ENCODE assay signal across 8 mouse cellular contexts in genomic region chr10:84515512-84515950, GRCm38 (mm10). TPM values are rescaled to one million over a fixed set of nuclear protein-coding genes. Genes with fewer than 3 reads are reported as not detected.
DNase-seq lines count a peak whose midpoint lies in the region; ATAC-seq and TF ChIP-seq lines count a peak whose summit lies in the region.

No protein-coding gene starts in this region.

- 22% methylated on average over 3 of the region's 3 CpGs for WGBS in intestine, embryonic 16.5 days
- WGBS in spleen, adult 2 months, result 33% methylated on average over 3 of the region's 3 CpGs

- TF ChIP-seq POLR2A in spleen, adult 2 months (IDR thresholded peaks at IDR 0.05; ENCODE audit: low read depth, low read length), result no peak

- DNase-seq in urinary bladder, adult 18-20 months (ENCODE audit: low spot score in 2 of 2), result peak; percentile 57 to 62
- DNase-seq in urinary bladder, adult 2 months (ENCODE audit: low spot score), result no peak
- peak; percentile 75 to 85 for DNase-seq in cerebellum, postnatal 25 days
- peak; percentile 44 to 62 for DNase-seq in gastrocnemius, adult 8-10 months (ENCODE audit: low spot score in 2 of 2)
- DNase-seq in left cerebral cortex, postnatal 25 days (ENCODE audit: low spot score in 2 of 2), result peak; percentile 76 to 86
- DNase-seq in mesoderm, embryonic 11.5 days (ENCODE audit: low read depth, low spot score), result peak; percentile 85
- peak; percentile 63 to 75 for DNase-seq in spleen, adult 2 months (ENCODE audit: low read depth in 1 of 2, low spot score in 2 of 2)

- peak; percentile 34 for ATAC-seq in intestine, embryonic 16.5 days

- H3K4me1 ChIP-seq in intestine, embryonic 16.5 days (ENCODE audit: control insufficient read depth, insufficient read depth, low read length), result peaks cover 9% of the 10 kb centered on the region
- peaks cover 18% of the 10 kb centered on the region for H3K4me1 ChIP-seq in spleen, adult 2 months (ENCODE audit: control insufficient read depth, insufficient read depth, insufficient read length)

- no peak overlapping the region for H3K9ac ChIP-seq in intestine, embryonic 16.5 days (ENCODE audit: low read depth, low read length)

- H3K27ac ChIP-seq in intestine, embryonic 16.5 days (ENCODE audit: low read length), result no peak overlapping the region
- no peak overlapping the region for H3K27ac ChIP-seq in spleen, adult 2 months (ENCODE audit: insufficient read depth, low read length)

- no peaks in the 10 kb centered on the region for H3K27me3 ChIP-seq in intestine, embryonic 16.5 days (replicated peaks; ENCODE audit: control insufficient read depth, insufficient read depth, low read length)
- no peaks in the 10 kb centered on the region for H3K27me3 ChIP-seq in spleen, adult 2 months (ENCODE audit: control insufficient read depth, insufficient read depth, low read length)

- H3K36me3 ChIP-seq in intestine, embryonic 16.5 days (ENCODE audit: control insufficient read depth, insufficient read depth, low read length), result no peaks in the 10 kb centered on the region
- H3K36me3 ChIP-seq in spleen, adult 2 months (ENCODE audit: control insufficient read depth, insufficient read depth, low read length), result no peaks in the 10 kb centered on the region

- intact Hi-C loops in left cerebral cortex, postnatal 25 days (cut with DNase I), result loop anchor here (2.0 to 5.0 kb wide), 3 partner anchors 62 to 532 kb away; partner anchors contain the start of genes Polr3b and Tcp11l2

- TF ChIP-seq CTCF in spleen, adult 2 months (IDR thresholded peaks at IDR 0.05; ENCODE audit: extremely low read depth, insufficient read depth, insufficient read length, insufficient replicate concordance), result 0 out of 2 replicates have a peak, but pooled peaks have one; percentile 12

- H3K4me3 ChIP-seq in intestine, embryonic 16.5 days (ENCODE audit: low read length), result no peak overlapping the region
- no peak overlapping the region for H3K4me3 ChIP-seq in spleen, adult 2 months (ENCODE audit: extremely low read depth, insufficient read depth, insufficient read length)

- no peak overlapping the region for H3K4me2 ChIP-seq in intestine, embryonic 16.5 days (ENCODE audit: low read depth, low read length)

- H3K9me3 ChIP-seq in intestine, embryonic 16.5 days (ENCODE audit: control insufficient read depth, low read length), result no peaks in the 10 kb centered on the region

RNA-seq across cellular contexts. Expression of gene Ckap4, which starts 18.3 kb away (rescaled TPM):
- 43.0 and 45.3 TPM in 2 replicates for polyA plus RNA-seq in urinary bladder, adult 2 months (2012; rRNA removed)
- total RNA-seq in gastrocnemius, adult 8-10 months (2022), result 1 to 10 TPM; 5.3 to 7.8 (median 5.7) TPM
- 14.4 and 19.9 TPM in 2 replicates for polyA plus RNA-seq in intestine, embryonic 16.5 days (2015; fragmentation: Nextera tagmentation; extraction: Ambion mirVana)
- total RNA-seq in left cerebral cortex, postnatal 25 days (2021), result 10 to 100 TPM; 22.8 to 25.2 TPM
- 10.5 and 14.4 TPM in 2 replicates for polyA plus RNA-seq in spleen, adult 2 months (2012; rRNA removed)
